Mouse (Mus musculus) cerebellum, adult 9-11 months (tissue): ENCODE data around the gene Mfap1a.
"Not testable (repeated sequence)": the region's sequence is repeated elsewhere in the genome, so short reads cannot be mapped to it uniquely, and the experiment has no call there.

Source experiments
- DNase-seq: peaks from one replicate; pipeline ENCODE4 v3.0.0; 2022

Mfap1a gene

DNA sequence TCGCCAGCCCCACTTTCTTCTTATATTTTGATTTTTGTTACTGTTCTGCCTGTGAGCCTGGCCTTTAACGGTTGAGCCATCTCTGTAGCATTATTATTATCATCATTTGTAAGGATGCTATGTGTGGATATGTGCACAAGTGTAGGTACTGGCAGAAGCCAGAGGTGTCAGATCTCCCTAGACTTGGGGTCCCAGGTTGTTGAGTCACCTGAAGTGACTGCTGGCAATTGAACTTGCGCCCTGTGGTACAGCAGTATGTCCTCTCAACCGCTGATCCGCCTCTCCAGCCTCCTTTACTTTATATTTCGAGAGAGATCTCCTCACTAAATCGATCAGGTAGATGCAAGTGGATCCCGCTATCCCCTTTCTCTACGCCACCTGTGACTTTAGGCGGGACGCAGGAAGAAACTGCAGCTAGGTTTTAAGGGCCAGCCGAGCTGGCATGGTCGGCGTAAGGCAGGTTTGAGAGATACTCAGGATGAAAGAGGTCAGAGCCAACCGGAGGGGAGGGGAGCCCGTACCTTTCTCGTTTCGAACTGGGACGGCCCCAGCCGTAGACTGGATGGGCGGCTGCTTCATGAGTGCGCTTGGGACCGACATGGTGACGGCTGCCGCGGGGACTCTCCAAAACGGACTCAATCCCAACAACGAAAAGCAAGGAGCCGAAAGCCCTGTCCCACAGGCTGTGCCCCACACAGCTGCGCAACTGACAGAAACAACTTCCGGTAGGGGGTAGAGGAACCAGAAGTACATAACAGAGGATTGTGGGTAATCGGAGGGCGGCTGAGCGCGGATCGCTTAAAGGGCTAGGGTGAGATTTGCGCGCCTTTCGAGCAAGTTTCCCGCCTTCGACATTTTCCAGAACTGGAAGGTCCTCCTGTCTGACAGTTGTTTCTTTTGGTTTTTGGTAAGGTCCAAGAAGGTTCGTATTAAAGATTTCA, at the start of gene Mfap1a, which contains the start of gene Wdr76:
Mfap1a (minus strand) TSS at position 724 of the 941 bp plus-strand sequence.
Wdr76 (plus strand) TSS at position 782 of the 941 bp plus-strand sequence.
- DNase-seq: peak; percentile 85

DNA sequence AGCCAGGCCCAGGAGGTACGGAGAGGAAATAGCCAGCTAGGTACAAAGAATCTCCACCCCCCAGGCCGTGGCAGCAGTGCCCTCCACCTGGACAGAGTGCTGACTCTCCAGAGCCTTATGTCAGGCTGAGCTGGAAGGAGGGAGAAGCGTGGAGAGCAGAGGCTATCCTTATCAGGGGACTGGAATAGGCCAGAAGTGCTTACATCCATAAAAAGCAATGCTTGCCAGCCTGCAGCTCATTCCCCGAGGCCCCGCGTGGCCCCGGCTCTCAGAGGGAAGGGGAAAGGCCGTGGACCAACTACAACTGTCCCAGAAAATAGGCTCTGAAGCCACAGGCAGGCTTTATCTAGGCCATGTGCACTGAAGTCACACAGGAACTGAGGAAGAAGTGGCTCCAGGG, 44.8 kb upstream of the Mfap1a start:
- DNase-seq: peak; percentile 16

DNA sequence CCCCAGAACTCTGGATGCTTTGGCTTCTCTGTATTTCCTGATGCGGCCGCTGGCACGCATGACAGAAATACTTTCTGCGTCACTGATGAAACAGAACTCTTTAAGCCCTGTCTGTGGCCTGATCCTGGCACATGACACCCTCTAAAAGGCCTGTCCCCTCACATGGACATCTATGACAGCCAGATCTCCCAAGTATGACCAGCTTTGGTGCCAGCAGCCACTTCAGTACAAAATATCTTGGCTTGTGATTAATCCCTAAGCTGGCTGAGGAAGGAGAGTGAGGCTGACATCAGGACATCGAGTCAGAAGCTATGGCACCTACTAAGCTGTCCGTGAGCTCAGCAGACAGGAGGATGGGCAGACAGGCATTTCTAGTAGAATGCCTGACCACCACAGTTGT, 43.2 kb upstream of the Mfap1a start:
- no peak for DNase-seq

DNA sequence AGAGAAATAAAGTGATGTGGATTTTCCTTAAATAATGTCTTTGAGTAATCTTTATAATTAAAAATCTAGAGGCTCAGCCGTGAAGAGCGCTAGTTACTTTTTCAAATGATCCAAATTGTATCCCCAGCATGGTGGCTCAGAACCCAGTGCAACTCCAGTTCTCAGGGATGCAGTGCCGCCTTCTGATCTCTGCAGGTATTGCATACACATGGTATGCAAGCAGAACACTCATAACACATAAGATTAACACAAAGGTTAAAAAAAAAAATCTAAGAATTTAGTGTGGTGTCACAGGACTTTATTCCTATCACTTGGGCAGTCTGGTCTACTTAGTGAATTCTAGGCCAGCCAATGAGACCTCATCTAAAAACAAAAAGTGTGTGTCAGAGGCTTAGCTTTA, 38.4 kb upstream of the Mfap1a start:
- no peak for DNase-seq

DNA sequence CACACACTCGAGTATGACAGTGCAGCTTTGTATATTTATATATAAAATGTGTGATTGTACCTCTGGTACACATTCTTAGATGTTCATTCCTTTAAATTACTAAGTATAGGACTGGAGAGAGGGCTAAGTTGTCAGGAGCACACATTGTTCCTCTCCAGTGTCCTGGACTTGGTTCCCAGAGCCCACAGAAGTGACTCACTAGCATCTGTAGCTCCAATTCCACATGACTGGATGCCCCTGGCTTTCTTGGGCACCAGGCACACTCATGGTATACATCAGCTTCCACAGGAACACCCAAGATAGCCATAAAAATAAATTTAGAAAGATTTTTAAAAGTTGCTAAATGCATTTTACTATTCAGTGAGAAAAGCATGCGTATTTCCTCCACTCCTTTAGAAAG, 18.6 kb upstream of the Mfap1a start:
- no peak for DNase-seq

DNA sequence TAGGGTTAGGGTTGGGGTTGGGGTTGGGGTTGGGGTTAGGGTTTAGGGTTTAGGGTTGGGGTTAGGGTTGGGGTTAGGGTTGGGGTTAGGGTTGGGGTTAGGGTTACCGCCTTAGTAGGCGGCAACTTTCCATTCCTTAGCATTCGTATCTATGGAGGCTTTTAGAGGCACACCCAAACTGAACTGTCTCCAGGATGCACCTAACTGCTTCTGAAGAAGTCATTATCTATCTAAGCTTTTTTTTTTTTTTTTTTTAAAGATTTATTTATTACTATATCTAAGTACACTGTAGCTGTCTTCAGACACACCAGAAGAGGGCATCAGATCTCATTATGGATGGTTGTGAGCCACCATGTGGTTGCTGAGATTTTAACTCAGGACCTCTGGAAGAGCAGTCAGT, 16.4 kb upstream of the Mfap1a start:
- not testable (repeated sequence) for DNase-seq

DNA sequence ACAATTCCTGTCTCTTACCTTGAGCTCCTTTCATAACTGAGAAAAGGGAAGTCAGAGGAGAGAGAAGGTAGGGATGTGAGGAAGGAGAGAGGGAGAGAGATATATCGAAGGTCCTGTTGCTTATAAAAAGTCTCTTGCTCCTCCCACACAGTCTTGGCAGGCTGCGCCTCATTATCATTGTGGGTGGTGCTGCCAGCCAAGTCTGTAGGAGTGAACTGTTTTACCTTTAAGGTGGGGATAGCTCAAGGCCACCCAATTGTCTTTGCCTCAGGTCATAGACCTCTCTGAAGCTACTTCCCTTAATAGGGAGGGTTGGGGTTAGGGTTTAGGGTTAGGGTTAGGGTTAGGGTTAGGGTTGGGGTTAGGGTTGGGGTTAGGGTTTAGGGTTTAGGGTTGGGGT, 15.5 kb upstream of the Mfap1a start:
- DNase-seq: no peak

DNA sequence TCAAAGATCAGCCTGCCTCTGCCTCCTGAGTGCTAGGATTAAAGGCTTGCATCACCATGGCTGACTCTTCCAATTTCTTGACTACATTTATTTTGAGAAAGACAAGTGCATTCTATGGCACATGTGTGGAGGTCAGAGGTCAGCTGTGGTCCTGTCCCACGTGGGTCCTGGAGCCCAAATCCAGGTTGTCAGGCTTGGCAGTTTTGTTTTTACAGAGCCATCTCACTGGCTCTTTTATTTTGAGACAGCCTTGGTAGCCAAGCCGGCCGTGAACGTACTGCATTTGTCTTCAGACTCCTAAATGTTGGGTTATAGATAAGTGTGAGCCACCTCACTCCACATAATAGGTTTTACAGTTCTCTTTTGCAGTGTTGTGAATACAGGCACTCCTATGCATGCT, 12.2 kb upstream of the Mfap1a start:
- not testable (repeated sequence) for DNase-seq

DNA sequence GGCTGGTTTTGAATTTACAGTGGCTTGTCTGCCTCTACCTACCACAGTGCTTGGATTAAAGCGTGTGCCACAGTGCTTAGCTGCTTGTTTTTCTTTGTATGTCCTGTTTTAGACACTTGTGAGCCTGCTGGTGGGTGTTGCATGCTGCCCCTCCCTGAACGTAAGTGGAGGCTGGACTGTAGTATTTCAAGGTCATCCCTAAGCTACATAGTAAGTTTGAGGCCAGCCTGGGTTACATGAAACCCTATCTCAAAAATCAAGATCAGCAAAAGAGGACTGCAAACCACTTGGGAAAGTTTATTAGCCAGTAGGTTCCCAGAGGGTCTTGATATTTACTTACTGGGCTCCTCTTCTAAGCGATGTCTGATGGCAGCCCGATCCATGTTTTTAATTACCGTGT, 11.6 kb upstream of the Mfap1a start:
- DNase-seq: no peak

DNA sequence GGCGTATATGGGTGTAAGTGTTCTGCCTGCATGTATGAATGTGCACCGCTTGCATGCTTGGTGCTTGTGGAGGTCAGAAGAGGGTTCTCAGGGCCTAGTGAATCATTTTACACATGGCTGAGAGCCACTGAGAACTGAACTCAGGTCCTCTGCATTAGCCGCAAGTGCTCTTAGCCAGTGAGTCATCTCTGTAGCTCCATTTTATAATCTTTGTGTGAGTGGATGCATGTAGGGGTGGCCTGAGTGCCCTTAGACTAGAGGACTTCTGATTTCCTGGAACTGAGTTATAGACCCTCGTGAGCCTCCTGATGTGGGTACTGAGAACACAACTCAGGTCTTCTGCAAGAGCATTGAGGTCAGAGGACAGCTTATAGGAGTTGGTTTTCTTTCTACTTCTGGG, 7.7 kb upstream of the Mfap1a start:
- no peak for DNase-seq

DNA sequence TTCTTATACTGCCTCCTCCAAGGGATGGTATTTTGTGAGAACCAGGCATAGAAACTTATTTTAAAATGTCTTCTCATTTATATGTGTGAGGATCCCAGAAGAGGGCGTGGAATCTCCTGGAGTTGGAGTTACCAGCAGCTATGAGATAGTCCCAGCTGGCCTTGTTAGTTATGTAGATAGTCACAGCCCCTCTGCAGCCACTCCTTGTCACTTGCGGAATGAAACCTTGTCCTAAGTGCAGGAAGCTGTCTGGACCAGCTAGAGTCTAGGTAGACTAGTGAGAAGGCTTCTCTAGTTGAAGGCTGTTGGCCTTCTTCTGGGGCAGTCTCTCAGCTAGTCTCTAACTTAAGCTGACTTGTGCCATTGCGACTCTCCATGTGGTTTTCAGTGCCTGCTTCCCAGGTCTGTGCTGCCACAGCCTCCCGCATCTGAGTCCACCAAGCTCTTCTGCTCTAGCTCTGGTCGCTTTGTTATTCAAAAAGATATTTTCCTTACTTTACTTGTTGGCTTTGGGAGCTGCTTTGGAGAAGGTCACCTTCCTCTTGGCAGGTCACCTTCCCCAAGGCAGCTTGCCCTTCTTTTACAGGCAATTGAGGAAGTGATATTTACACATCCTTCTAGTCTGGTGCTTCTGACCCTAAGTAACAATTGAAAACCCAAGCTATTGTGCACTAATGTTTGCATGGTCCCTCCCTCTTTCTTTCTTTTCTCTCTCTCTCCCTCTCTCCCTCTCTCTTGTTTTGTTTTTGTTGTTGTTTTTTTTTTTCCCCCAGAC, 6.7 kb upstream of the Mfap1a start:
- DNase-seq: not testable (repeated sequence)

DNA sequence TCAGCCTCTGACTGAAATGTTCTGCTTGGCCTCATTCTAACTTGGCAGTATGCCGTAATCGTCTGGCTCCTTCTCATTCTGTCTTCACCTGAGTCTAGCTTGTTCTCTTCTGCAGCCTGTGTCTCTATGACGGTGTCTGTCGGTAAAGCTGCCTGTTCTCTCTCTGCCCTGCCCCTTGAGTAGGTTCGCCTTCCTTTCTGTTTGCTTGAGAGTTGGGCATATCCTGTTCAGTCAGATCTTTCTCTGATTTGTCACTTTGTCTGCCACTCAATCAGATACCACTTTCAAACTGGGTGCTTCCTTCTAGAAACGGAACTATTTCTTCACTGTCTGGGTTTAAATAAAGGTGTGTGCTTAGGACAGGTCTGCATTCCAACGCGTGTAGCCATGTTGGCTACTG, 4.9 kb upstream of the Mfap1a start:
- no peak for DNase-seq

DNA sequence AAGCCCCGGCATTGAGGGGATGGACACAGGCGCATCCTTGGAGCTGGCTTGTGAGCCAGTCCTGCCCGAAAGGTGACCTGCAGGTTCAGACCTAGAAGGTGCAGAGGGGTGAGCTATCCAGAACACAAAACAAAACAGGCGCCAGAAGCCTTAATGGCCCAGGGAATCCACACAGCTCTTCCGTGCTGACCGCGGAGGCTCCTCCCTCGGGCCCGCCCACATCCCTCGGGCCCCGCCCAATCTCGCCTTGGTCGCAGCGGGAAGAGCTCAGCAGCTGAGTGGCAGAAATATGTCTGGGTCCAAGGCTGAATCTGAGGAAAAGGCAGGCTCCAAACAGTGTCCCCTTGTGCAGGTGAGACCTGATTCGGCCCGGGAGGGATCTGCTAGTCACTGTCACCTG, 3.1 kb upstream of the Mfap1a start:
- DNase-seq: peak; percentile 38

DNA sequence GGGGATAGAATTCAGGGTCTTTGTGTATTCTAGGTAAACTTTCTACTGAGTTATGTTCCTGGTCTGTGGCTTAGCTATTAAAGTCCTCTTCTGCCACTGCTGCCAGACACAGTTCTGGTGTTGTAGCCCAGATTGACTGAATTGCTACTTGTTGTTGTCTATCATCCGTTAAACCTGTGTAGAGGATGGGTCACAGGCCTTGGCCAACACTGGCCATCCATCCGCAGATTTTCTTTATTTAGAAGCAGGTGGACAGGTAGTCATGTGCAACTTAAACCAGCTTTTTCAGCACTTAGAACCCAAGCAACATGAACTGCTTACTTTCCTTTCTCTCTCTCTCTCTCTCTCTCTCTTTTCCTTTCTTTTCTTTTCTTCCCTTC, 1.5 kb upstream of the Mfap1a start:
- DNase-seq: no peak

DNA sequence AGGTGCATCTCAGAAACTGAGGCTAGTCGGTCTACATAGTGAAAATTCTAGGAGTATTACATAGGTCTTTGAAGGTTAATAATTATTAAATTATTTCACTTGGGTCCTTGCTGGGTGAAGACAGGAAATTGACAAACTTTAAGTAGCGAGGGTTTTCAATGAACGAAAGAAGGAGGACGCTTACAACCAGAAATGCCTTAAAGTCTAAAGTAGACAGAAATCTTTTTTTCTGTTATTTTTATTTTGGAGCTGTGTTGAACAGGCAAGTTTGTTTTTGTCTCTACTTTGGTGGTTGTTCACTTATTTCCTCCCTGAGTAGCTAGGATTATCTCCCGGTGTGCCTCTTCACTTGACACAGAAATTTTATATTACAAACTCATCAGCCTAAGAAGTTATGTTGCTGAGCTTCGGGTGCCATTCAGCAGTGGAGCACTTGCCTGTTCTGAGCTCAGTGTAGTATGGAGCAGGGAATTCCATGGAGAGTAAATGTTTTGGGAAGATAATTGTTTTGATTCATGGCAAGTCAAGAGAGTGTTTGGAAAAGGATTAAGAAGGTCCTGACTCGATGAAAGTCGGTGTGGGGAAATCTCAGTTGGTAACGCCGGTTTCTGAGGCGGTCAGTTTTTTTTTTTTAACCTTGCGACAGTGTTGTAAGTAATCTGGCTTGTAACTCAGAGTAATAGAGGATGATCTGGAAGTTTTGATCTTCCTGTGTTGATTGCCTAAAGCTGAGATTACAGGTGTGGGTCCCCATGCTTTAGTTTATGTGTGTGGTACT, 897 bp upstream of the Mfap1a start:
- DNase-seq: no peak

DNA sequence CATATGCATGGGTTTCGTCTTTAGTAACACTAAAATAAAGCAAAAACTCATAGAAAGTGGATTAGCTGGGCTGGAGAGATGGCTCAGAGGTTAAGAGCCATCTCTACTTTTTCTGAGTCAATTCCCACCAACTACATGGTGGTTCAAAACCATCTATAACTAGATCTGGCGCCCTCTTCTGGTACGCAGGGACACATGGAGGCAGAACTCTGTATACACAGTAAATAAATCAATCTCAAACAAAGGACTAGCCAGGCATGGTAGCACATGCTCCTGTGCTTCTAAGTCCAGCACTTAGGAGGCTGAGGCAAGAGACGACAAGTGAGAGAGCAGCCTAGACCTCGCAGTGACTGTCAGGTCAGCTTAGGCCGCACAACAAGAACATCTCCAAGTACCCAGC, 4.9 kb downstream of the Mfap1a start:
- DNase-seq: not testable (repeated sequence)

DNA sequence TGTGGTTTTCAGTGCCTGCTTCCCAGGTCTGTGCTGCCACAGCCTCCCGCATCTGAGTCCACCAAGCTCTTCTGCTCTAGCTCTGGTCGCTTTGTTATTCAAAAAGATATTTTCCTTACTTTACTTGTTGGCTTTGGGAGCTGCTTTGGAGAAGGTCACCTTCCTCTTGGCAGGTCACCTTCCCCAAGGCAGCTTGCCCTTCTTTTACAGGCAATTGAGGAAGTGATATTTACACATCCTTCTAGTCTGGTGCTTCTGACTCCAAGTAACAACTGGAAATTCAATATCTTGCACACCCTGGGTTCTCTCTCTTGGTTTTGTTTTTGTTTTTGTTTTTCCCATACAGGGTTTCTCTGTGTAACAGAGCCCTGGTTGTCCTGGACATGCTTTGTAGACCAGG, 22.1 kb downstream of the Mfap1a start:
- DNase-seq: not testable (repeated sequence)

DNA sequence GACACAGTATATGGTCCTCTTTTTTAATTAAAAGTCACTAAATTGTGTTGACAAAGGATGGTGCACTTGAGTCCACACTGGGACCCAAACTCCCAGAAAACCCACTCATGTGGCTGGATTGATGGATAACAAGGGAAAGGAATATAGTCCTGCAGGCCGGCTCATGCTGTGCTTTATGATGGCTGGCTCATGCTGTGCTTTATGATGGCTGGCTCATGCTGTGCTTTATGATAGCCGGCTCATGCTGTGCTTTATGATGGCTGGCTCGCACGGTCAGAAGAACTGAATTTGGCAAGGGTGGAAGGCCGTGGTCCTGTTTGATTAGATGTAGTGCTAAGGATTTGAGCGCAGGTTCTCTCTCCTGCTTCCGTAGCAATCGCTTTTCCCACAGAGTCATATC, 22.9 kb downstream of the Mfap1a start:
- no peak for DNase-seq

DNA sequence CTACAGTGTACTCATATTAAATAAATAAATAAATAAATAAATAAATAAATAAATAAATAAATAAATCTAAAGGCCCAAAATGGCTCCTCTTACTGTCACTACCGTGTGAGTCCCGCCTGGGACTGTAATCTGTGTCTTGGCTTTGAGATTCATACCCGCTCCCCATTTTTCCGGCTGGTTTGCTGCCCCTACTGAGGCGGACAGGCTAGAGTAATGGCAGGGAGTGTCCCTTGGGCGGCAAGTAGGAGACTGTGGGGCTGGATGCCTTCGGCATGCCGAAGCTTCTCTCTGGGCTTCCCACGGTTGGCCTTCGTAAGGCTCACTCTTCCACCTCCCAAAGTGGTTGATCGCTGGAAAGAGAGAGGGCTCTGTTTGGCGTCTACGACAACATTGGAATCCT, 25.5 kb downstream of the Mfap1a start:
- not testable (repeated sequence) for DNase-seq

DNA sequence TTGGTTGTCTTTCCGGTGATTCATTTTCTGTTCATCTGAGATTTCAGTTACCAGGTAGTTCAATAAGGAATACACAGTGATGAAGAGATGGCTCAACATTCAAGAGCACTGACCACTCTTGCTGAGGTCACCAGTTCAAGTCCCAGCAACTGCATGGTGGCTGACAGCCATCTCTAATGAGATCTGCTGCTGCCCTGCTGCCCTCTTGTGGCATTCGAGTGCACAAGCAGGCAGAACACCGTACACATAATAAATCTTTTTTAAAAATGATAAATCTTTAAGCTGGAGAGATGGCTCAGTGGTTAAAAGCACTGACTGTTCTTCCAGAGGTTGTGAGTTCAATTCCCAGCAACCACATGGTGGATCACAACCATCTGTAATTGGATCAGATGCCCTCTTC, 26.0 kb downstream of the Mfap1a start:
- DNase-seq: no peak

DNA sequence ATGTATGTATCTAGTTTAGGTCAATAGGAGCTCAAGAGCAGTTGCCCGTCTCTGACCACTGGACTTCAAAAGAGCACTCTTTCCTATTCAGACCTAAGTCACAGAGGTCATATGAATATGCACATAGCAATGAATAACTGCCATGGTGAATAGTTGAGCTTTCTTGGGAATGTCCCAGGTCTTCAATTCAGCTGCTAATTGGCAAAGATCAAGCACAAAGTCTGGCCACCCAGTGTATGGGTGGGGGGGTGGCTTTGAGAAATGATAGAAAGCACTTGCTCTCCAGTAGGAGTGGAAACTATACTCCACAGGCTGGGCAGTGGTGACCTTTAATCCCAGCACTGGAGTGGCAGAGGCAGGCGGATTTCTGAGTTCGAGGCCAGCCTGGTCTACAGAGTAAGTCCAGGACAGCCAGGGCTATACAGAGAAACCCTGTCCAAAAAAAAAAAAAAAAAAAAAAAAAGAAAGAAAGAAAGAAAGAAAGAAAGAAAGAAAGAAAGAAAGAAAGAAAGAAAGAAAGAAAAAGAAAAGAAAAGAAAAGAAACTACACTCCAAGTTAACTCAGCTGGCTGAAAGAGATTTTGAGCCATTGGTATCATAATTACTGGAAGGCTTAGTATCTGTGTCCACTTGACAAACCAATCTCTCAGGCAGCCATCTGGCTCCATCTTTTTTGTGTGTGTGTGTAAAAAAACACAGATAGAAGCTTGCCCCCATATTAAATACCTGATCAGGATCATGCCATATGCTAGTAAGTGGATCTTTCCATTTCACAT, 28.8 kb downstream of the Mfap1a start:
- no peak for DNase-seq

DNA sequence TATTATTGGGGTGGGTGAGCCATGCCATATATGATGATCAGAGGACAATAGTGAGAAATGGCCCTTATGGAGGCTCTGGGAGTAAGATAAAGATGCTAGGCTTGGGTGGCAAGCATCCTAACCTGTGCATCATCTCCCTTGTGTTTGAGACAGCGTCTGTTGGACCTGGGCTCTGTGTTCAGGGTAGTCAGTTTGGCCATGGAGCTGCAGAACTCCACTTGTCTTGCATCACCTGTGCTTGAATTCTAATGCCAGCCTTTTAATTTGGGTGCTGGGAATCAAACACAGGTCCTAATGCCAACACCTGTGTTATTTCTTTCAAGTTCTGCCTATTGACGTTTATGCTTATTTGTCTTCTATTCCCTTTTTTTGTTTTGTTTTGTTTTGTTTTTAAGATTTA, 31.2 kb downstream of the Mfap1a start:
- not testable (repeated sequence) for DNase-seq

DNA sequence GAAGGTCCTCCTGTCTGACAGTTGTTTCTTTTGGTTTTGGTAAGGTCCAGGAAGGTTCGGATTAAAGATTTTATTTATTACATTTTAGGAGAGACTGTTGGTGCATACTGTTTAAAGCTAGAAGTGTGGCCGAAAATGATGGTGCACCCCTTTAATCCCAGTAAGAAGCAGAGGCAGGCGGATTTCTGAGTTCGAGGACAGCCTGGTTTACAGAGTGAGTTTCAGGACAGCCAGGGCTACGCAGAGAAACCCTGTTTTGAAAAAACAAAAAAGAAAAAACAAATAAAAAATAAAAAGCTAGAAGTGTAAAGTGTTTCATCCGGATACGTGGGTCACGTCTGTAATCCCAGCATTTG, 32.3 kb downstream of the Mfap1a start:
- DNase-seq: no peak
